Mouse (Mus musculus): ENCODE data around the gene Plekhg3.

Gene Plekhg3

DNA sequence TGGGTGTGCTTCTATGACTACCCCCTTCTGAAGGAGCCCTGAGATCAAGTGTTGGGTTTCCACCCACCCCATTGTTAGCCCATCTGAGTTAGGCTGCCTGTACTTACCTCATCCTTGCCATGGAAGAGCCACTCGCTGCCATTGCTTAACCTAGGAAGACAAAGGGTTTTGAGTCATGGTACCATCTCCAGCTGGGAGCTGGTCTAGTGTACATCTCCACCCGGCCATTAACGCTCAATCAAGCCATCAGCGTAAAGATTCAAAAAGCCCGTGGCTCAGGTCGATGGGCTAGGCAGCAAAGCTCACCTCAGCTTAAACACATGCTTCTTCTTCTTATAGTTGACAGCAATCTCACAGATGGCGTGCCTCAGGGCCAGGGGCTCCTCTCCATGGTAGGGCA is 52.8 kb downstream of the Plekhg3 start:
- in situ Hi-C loops (cut with MboI, MseI): no loop called here

- in situ Hi-C loops (cut with MboI, MseI): no loop called here
Measured at GRCm38 (mm10) chr12:76585028-76585427, 54.3 kb downstream of the Plekhg3 start.

GRCm38 (mm10) chr12:76587357-76587756 is 56.7 kb downstream of the Plekhg3 start:
- in situ Hi-C loops (cut with MboI, MseI): no loop called here

- in situ Hi-C loops (cut with MboI, MseI): no loop called here
Measured at GRCm38 (mm10) chr12:76589531-76589930, 58.8 kb downstream of the Plekhg3 start.

GRCm38 (mm10) chr12:76591037-76591436 is 60.3 kb downstream of the Plekhg3 start:
- in situ Hi-C loops (cut with MboI, MseI): loop anchor here (10.0 kb wide), 1 partner anchor 246 kb away; no protein-coding TSS in a partner anchor

- in situ Hi-C loops (cut with MboI, MseI): loop anchor here (10.0 kb wide), 1 partner anchor 247 kb away; no protein-coding TSS in a partner anchor
Measured at GRCm38 (mm10) chr12:76592213-76592612, 61.5 kb downstream of the Plekhg3 start.

DNA sequence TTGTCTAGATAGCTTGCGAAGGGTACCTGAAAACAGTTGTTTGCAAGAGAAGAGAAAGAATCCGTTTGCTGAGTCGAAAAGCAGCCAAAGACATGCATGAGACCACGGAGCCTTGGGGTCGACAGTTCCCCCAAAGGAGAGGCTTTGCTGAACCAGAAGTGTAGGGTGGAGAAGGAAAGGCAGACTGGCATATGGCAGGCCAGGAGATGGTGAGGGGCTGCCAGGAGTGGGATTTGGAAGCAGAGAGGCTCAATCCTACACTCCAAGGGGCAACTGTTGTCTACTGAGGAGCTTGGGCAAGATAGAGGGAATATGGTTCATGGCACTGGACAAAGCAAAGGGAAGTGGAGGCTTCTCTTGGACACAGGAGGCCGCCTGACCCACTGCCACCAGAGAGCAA is 62.6 kb downstream of the Plekhg3 start:
- in situ Hi-C loops (cut with MboI, MseI): loop anchor here (10.0 kb wide), 1 partner anchor 248 kb away; no protein-coding TSS in a partner anchor

DNA sequence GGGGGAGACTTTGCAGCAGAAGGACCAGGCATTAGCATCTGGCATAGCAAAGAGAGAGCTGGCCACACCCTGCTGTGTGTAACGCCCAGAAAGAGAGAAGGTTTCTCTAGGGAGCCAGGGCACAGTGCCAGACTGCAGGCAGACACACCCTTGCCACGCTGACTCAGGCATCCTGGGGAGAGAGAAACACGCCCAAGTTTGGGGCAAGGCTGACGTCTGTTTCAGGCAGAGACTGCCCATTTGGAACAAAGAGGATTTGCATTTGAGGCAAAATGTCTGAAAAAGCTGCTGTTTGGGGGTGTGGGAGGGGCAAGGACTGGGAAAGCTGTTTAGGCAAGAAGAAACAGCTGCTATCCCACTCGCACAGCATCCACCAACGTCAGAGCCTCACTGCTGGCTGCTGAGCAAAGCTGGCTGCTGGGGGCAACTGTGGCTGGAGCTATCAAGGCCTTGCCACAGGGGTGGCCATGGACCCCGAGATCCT is 63.2 kb downstream of the Plekhg3 start:
- in situ Hi-C loops (cut with MboI, MseI): loop anchor here (10.0 kb wide), 1 partner anchor 249 kb away; no protein-coding TSS in a partner anchor

- in situ Hi-C loops (cut with MboI, MseI): loop anchor here (10.0 kb wide), 1 partner anchor 250 kb away; no protein-coding TSS in a partner anchor
Measured at GRCm38 (mm10) chr12:76594556-76594955, 63.9 kb downstream of the Plekhg3 start.

- in situ Hi-C loops (cut with MboI, MseI): loop anchor here (10.0 kb wide), 1 partner anchor 251 kb away; no protein-coding TSS in a partner anchor
Measured at GRCm38 (mm10) chr12:76595830-76596229, 65.1 kb downstream of the Plekhg3 start.

GRCm38 (mm10) chr12:76596292-76597023 is 65.8 kb downstream of the Plekhg3 start:
- in situ Hi-C loops (cut with MboI, MseI): loop anchor here (10.0 kb wide), 1 partner anchor 252 kb away; no protein-coding TSS in a partner anchor

GRCm38 (mm10) chr12:76597577-76598100 is 66.9 kb downstream of the Plekhg3 start:
- in situ Hi-C loops (cut with MboI, MseI): loop anchor here (10.0 kb wide), 1 partner anchor 253 kb away; no protein-coding TSS in a partner anchor

- in situ Hi-C loops (cut with MboI, MseI): loop anchor here (10.0 kb wide), 1 partner anchor 254 kb away; no protein-coding TSS in a partner anchor
Measured at GRCm38 (mm10) chr12:76598196-76598928, 67.7 kb downstream of the Plekhg3 start.

DNA sequence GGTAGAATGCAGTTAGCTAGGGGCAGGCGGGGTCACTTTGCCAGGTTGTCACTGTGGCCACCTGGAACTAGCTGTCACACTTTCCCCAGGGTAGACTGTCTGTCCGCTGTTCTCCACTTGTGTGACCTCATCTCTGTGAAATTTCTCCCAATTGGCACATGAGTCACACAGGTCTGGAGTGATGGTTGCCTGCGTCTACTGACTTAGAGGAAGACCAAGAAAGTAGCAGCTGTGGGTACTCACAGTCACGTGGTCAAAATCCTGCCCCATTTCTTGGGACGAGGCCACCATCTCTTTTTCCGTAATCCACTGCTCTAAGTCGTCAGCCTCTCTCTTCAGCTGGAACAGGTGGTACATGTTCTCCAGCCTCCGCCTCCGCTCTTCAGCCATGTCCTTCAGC is 73.1 kb downstream of the Plekhg3 start:
- in situ Hi-C loops (cut with MboI, MseI): no loop called here

DNA sequence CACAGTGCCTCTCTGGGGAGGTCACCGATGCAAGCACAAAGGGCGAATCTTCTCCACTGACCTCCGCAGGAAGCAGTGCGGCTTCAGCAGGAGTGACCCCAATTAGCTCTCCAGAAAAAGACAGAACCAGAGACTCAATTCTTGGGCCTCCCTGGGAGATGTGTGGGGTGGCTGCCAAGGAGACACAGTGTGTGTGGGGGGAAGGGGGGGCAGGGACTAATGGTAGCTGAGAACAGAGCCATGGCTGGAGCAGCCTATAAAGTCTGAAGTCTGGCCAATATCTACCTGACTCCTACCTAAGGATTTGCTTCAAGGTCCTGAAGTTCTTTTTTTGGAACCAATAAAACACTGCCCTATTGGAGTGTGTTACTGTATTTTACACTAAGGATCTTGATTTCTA is 73.9 kb downstream of the Plekhg3 start:
- in situ Hi-C loops (cut with MboI, MseI): no loop called here

DNA sequence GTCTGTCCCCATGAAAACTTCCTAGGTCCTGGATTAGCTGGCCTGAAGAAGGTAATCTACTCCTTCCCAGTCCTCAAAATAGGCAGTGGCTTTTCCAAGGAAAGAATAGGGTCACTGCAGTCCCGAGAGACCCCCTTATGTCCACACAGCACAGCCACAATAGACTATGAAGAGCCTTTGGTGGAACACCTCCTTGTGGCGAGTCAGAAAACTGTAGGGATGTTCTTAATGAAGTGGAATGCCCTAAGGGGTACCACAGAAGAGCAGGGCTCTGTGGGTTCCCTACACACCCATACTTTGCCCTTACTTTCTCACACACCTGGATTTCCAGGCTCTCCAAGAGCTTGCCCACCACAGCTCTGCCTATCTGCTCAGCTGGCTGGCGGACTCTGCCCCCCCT is 75.1 kb downstream of the Plekhg3 start:
- in situ Hi-C loops (cut with MboI, MseI): no loop called here

DNA sequence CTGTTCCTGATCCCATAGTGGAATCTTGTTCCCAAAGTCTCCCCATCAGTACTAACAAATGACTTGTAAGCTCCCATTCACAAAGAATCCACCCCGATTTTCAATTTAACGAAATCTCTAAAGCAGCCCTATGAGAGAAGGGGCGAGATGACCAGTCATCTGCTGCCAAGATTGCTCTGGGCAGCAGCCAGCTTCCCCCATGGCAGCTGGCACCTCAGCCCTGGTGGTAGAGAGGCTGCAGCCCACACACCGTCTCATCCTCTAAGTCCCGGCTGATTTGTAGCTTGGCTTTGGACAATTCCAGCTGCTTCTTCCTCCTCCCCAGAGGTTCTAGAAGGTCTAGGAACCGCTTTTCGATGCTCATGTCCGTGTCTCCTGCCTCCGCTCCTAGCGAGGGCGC is 77.5 kb downstream of the Plekhg3 start:
- in situ Hi-C loops (cut with MboI, MseI): no loop called here

DNA sequence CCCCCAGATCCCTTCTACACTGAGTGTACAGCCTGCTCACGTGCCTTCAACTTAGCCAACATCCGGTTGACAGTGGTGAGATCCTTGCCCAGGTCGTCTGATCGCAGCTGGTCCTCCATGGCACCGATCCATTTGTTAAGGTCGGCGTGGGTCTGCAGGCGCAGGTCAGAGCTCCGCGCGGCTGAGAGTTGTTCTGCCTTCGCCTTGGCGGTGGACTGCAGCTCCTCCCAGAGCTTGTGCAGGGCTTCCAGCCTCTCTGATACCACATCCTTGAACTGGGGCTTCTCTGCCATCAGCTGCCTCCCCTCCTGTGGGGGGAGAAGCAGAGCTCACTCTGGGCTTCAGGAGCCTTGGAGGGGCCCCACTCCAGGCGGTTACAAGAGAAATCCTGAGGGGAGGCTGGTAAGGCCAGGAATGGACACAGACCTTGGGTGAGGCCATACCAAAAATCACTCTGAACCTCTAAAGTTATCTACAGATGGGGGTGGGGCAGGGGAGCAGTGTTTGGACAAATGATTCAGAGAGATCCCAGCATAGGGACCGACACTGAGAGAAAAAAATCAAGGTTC is 78.4 kb downstream of the Plekhg3 start:
- in situ Hi-C loops (cut with MboI, MseI): no loop called here

GRCm38 (mm10) chr12:76612621-76613020 is 81.9 kb downstream of the Plekhg3 start:
- in situ Hi-C loops (cut with MboI, MseI): no loop called here

GRCm38 (mm10) chr12:76614868-76615579 is 84.3 kb downstream of the Plekhg3 start:
- in situ Hi-C loops (cut with MboI, MseI): no loop called here

GRCm38 (mm10) chr12:76615580-76615937 is 84.9 kb downstream of the Plekhg3 start:
- in situ Hi-C loops (cut with MboI, MseI): no loop called here

Measured in T-helper 1 cell (primary cell).